Mouse (Mus musculus): ENCODE measurements at regions not wholly inside any gene's neighbourhood (a gene's known extent, or its start where the extent isn't known, plus 50 kb on each side); places are given as distances from the start of the nearest gene placed in this dataset.

DNA sequence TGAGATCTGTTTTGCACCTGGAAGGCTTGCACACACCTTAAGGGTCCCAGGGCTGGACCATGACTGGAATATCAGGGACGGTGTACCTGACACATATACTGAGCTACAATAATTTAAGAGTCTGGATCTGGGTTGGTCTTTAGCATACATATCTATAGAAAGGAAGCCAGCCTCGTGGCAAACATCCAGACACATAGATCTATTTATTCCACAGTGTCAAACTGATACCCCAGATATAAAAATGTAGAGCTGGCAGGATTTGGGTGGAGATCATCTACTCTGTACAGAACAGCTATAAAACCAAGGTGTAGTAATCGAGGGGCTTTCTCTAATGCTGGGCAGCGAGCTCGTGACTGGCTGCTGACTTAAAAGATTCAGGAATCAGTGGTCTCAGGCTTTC is 81.1 kb upstream of the Slc38a2 start:
- DNase-seq (ENCODE audit: low spot score) (no peak), ATAC-seq (ENCODE audit: insufficient read depth, low FRiP score, low TSS enrichment) (no peak)
- 83% methylated on average over 5 of the region's 5 CpGs for WGBS
- no peaks in the 10 kb centered on the region for H3K36me3 ChIP-seq (ENCODE audit: control insufficient read depth, insufficient read depth, low read length)
- H3K4me1 ChIP-seq (ENCODE audit: control insufficient read depth, insufficient read depth, low read length), result no peaks in the 10 kb centered on the region
- H3K4me3 ChIP-seq (ENCODE audit: low read depth, low read length), result no peak overlapping the region
- H3K9me3 ChIP-seq (ENCODE audit: control insufficient read depth, low read length), result no peaks in the 10 kb centered on the region
- H3K4me2 ChIP-seq (ENCODE audit: low read depth), result no peak overlapping the region
- H3K27me3 ChIP-seq (ENCODE audit: control insufficient read depth, insufficient read depth, low read length), result no peaks in the 10 kb centered on the region
- no peak overlapping the region for H3K9ac ChIP-seq (ENCODE audit: low read length)
- H3K27ac ChIP-seq (ENCODE audit: low read depth, low read length), result no peak overlapping the region

- H3K4me2 ChIP-seq (ENCODE audit: low read depth), result no peak overlapping the region
- no peak for ATAC-seq (ENCODE audit: insufficient read depth, low FRiP score, low TSS enrichment)
- WGBS, result 79% methylated on average over 7 of the region's 7 CpGs
- no peaks in the 10 kb centered on the region for H3K36me3 ChIP-seq (ENCODE audit: control insufficient read depth, insufficient read depth, low read length)
- H3K27me3 ChIP-seq (ENCODE audit: control insufficient read depth, insufficient read depth, low read length), result no peaks in the 10 kb centered on the region
- H3K4me3 ChIP-seq (ENCODE audit: low read depth, low read length), result no peak overlapping the region
- DNase-seq (ENCODE audit: low spot score), result no peak
- H3K4me1 ChIP-seq (ENCODE audit: control insufficient read depth, insufficient read depth, low read length), result no peaks in the 10 kb centered on the region
- no peak overlapping the region for H3K9ac ChIP-seq (ENCODE audit: low read length)
- H3K9me3 ChIP-seq (ENCODE audit: control insufficient read depth, low read length), result no peaks in the 10 kb centered on the region
- no peak overlapping the region for H3K27ac ChIP-seq (ENCODE audit: low read depth, low read length)
These were observed 79.8 kb upstream of the Slc38a2 start for GRCm38 (mm10) chr15:96779358-96779757.

DNA sequence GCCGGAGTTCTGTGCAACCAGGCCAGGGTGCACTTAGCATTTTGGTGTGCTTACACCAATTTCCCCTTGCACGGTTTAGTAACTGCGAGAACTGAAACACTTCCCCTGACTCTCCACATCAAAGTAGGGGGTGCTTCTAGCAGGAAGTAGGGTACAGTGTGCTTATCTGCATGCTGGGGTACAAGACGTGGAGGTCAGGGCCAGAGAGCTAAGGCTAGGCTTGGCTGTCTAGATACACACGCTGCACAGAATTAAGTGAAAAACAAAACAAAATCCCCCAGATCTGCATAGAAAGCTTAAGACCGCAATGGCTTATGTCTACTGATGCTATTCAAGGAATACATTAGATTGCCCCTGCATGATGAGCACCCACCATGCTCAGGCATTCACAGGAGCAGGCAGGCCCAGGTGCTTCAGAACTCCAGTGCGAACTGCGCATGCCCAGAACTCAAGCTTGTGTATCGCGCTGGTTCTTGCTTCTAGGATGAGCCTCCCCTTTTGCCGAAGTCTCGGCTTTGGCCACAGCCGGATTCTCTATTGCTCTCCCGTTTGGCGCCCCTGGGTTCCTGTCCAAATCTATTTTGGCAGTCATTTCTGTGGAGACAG is 78.9 kb upstream of the Slc38a2 start:
- no peak for ATAC-seq (ENCODE audit: insufficient read depth, low FRiP score, low TSS enrichment)
- Histone ChIP-seq H3K27me3 (ENCODE audit: control insufficient read depth, insufficient read depth, low read length) (no peaks in the 10 kb centered on the region), H3K36me3 (ENCODE audit: control insufficient read depth, insufficient read depth, low read length) (no peaks in the 10 kb centered on the region), H3K4me3 (ENCODE audit: low read depth, low read length) (no peak overlapping the region), H3K4me1 (ENCODE audit: control insufficient read depth, insufficient read depth, low read length) (no peaks in the 10 kb centered on the region), H3K27ac (ENCODE audit: low read depth, low read length) (no peak overlapping the region), H3K9me3 (ENCODE audit: control insufficient read depth, low read length) (no peaks in the 10 kb centered on the region), H3K4me2 (ENCODE audit: low read depth) (no peak overlapping the region), H3K9ac (ENCODE audit: low read length) (no peak overlapping the region)
- WGBS, result 94% methylated on average over 15 of the region's 15 CpGs
- no peak for DNase-seq (ENCODE audit: low spot score)

- ATAC-seq (ENCODE audit: insufficient read depth, low FRiP score, low TSS enrichment) (no peak), DNase-seq (ENCODE audit: low spot score) (no peak)
- Histone ChIP-seq H3K36me3 (ENCODE audit: control insufficient read depth, insufficient read depth, low read length) (no peaks in the 10 kb centered on the region), H3K4me3 (ENCODE audit: low read depth, low read length) (no peak overlapping the region), H3K9me3 (ENCODE audit: control insufficient read depth, low read length) (no peaks in the 10 kb centered on the region), H3K27ac (ENCODE audit: low read depth, low read length) (no peak overlapping the region), H3K4me2 (ENCODE audit: low read depth) (no peak overlapping the region), H3K27me3 (ENCODE audit: control insufficient read depth, insufficient read depth, low read length) (no peaks in the 10 kb centered on the region), H3K9ac (ENCODE audit: low read length) (no peak overlapping the region), H3K4me1 (ENCODE audit: control insufficient read depth, insufficient read depth, low read length) (no peaks in the 10 kb centered on the region)
- 86% methylated on average over 9 of the region's 9 CpGs for WGBS
These were observed 77.0 kb upstream of the Slc38a2 start for GRCm38 (mm10) chr15:96776476-96777075.

DNA sequence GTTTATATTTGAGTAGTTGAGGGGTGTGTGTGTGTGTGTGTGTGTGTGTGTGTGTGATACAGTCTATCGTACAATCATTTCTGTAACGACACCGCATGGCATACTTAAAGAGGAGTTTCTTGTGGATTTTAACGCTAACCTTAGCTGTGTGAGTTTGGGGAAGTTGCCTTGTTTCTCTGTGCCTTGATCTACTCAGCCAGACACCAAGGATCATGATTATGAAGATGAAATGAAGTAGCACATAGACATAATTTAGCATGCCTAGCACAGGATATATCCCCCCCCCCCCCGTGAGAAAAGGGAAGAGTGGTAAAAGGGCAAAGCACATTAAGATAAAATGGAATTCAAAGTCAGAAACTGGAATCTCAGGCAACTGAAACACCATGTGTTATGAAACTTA is 75.6 kb upstream of the Slc38a2 start:
- Histone ChIP-seq H3K9me3 (ENCODE audit: control insufficient read depth, low read length) (no peaks in the 10 kb centered on the region), H3K4me2 (ENCODE audit: low read depth) (no peak overlapping the region), H3K4me3 (ENCODE audit: low read depth, low read length) (no peak overlapping the region), H3K36me3 (ENCODE audit: control insufficient read depth, insufficient read depth, low read length) (no peaks in the 10 kb centered on the region), H3K27me3 (ENCODE audit: control insufficient read depth, insufficient read depth, low read length) (no peaks in the 10 kb centered on the region), H3K4me1 (ENCODE audit: control insufficient read depth, insufficient read depth, low read length) (no peaks in the 10 kb centered on the region), H3K9ac (ENCODE audit: low read length) (no peak overlapping the region), H3K27ac (ENCODE audit: low read depth, low read length) (no peak overlapping the region)
- DNase-seq (ENCODE audit: low spot score), result no peak
- WGBS, result 87% methylated on average over 5 of the region's 5 CpGs
- no peak for ATAC-seq (ENCODE audit: insufficient read depth, low FRiP score, low TSS enrichment)

GRCm38 (mm10) chr15:96774664-96775063 is 75.1 kb upstream of the Slc38a2 start:
- no peaks in the 10 kb centered on the region for H3K4me1 ChIP-seq (ENCODE audit: control insufficient read depth, insufficient read depth, low read length)
- no peak overlapping the region for H3K27ac ChIP-seq (ENCODE audit: low read depth, low read length)
- H3K9me3 ChIP-seq (ENCODE audit: control insufficient read depth, low read length), result no peaks in the 10 kb centered on the region
- no peak overlapping the region for H3K4me2 ChIP-seq (ENCODE audit: low read depth)
- H3K4me3 ChIP-seq (ENCODE audit: low read depth, low read length), result no peak overlapping the region
- no peaks in the 10 kb centered on the region for H3K27me3 ChIP-seq (ENCODE audit: control insufficient read depth, insufficient read depth, low read length)
- ATAC-seq (ENCODE audit: insufficient read depth, low FRiP score, low TSS enrichment) (no peak), DNase-seq (ENCODE audit: low spot score) (no peak)
- no peaks in the 10 kb centered on the region for H3K36me3 ChIP-seq (ENCODE audit: control insufficient read depth, insufficient read depth, low read length)
- WGBS, result 42% methylated on average over 6 of the region's 6 CpGs
- no peak overlapping the region for H3K9ac ChIP-seq (ENCODE audit: low read length)

- ATAC-seq (ENCODE audit: insufficient read depth, low FRiP score, low TSS enrichment) (no peak), DNase-seq (ENCODE audit: low spot score) (no peak)
- no peak overlapping the region for H3K9ac ChIP-seq (ENCODE audit: low read length)
- 89% methylated on average over 1 of the region's 1 CpGs for WGBS
- no peak overlapping the region for H3K4me2 ChIP-seq (ENCODE audit: low read depth)
- no peaks in the 10 kb centered on the region for H3K4me1 ChIP-seq (ENCODE audit: control insufficient read depth, insufficient read depth, low read length)
- H3K9me3 ChIP-seq (ENCODE audit: control insufficient read depth, low read length), result no peaks in the 10 kb centered on the region
- no peaks in the 10 kb centered on the region for H3K36me3 ChIP-seq (ENCODE audit: control insufficient read depth, insufficient read depth, low read length)
- H3K4me3 ChIP-seq (ENCODE audit: low read depth, low read length), result no peak overlapping the region
- no peak overlapping the region for H3K27ac ChIP-seq (ENCODE audit: low read depth, low read length)
- no peaks in the 10 kb centered on the region for H3K27me3 ChIP-seq (ENCODE audit: control insufficient read depth, insufficient read depth, low read length)
These were observed 74.1 kb upstream of the Slc38a2 start for GRCm38 (mm10) chr15:96773656-96774055.

- no peak overlapping the region for H3K9ac ChIP-seq (ENCODE audit: low read length)
These were observed 73.2 kb upstream of the Slc38a2 start for GRCm38 (mm10) chr15:96772701-96773100.

DNA sequence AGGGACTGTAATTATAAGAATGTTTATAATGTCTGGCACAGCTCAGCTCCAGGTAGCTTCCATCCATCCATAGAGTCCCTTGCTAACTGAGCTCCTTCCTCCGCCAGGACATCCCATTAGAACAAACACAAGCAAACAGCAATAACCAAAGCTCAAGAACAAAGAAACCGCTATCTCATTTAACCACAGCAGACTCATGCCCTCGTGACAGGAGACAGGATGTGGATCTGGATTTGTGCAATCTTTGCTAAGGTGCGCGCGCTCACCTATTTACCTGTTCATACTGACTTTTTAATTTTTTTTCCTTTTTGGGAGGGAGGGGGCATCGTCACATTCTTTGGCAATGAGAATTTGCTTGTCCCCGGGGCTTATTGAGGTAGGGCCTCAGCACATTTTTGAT is 71.3 kb upstream of the Slc38a2 start:
- DNase-seq (ENCODE audit: low spot score) (no peak), ATAC-seq (ENCODE audit: insufficient read depth, low FRiP score, low TSS enrichment) (no peak)
- Histone ChIP-seq H3K27me3 (ENCODE audit: control insufficient read depth, insufficient read depth, low read length) (no peaks in the 10 kb centered on the region), H3K4me3 (ENCODE audit: low read depth, low read length) (no peak overlapping the region), H3K4me2 (ENCODE audit: low read depth) (no peak overlapping the region), H3K9ac (ENCODE audit: low read length) (no peak overlapping the region), H3K27ac (ENCODE audit: low read depth, low read length) (no peak overlapping the region), H3K36me3 (ENCODE audit: control insufficient read depth, insufficient read depth, low read length) (no peaks in the 10 kb centered on the region), H3K9me3 (ENCODE audit: control insufficient read depth, low read length) (no peaks in the 10 kb centered on the region), H3K4me1 (ENCODE audit: control insufficient read depth, insufficient read depth, low read length) (no peaks in the 10 kb centered on the region)
- 96% methylated on average over 8 of the region's 8 CpGs for WGBS

More at GRCm38 (mm10) chr15:96772701-96773100, 73.2 kb upstream of the Slc38a2 start:
- H3K4me3 ChIP-seq (ENCODE audit: low read depth, low read length), result no peak overlapping the region
- no peak overlapping the region for H3K27ac ChIP-seq (ENCODE audit: low read depth, low read length)
- H3K4me2 ChIP-seq (ENCODE audit: low read depth), result no peak overlapping the region
- WGBS, result 86% methylated on average over 8 of the region's 8 CpGs
- no peak for ATAC-seq (ENCODE audit: insufficient read depth, low FRiP score, low TSS enrichment)
- no peaks in the 10 kb centered on the region for H3K36me3 ChIP-seq (ENCODE audit: control insufficient read depth, insufficient read depth, low read length)
- H3K4me1 ChIP-seq (ENCODE audit: control insufficient read depth, insufficient read depth, low read length), result no peaks in the 10 kb centered on the region
- DNase-seq (ENCODE audit: low spot score), result no peak
- no peaks in the 10 kb centered on the region for H3K9me3 ChIP-seq (ENCODE audit: control insufficient read depth, low read length)
- H3K27me3 ChIP-seq (ENCODE audit: control insufficient read depth, insufficient read depth, low read length), result no peaks in the 10 kb centered on the region

All from neural tube, embryonic 11.5 days (tissue).